Mouse (Mus musculus) embryo, embryonic 10.5 days (tissue): ENCODE data around the gene Agrp.

Experiments used
- DNase-seq: peaks from one replicate; pipeline ENCODE4 v3.0.0-alpha.2; 2015; ENCODE audit warnings: low spot score

The Agrp gene

GRCm38 (mm10) chr8:105518436-105519313 is 118.5 kb downstream of the Agrp start, which contains the start of gene Hsd11b2:
Hsd11b2 (plus strand) TSS chr8:105518755.
- DNase-seq, result peak; percentile 74

GRCm38 (mm10) chr8:105517346-105517745 is 119.8 kb downstream of the Agrp start:
- no peak for DNase-seq
